Mouse (Mus musculus) liver, embryonic 14.5 days (tissue): ENCODE measurements around the gene Cntnap2.

Experiments
- CTCF ChIP-seq: IDR thresholded peaks from 2 replicates; pipeline ENCODE4 v1.5.1; 2016; ENCODE audit warnings: antibody characterized with exemption, low read depth, control low read depth
- EP300 ChIP-seq: IDR thresholded peaks from 2 replicates; pipeline ENCODE4 v1.6.1; 2016; ENCODE audit warnings: antibody characterized with exemption, low read depth

DNA sequence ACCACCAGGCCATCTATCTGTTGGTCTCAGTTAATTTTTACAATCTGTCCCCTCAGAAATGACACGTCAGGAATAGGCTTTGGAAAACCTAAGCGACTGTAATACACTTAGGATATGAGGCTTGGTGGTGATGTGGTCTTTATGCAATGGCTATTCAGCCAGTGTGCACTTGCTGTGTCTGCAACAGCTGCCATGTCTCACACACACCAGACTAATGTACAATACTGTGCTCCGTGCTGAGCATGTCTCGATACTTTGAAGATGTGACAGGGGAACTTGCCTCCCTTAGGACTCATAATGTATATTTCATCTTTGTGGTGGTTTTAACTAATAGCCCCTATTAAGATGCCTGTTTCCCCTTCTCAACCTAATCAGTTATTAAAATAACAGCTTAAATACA lies 1142.7 kb downstream of the Cntnap2 start:
- no peak for TF ChIP-seq CTCF
- no peak for TF ChIP-seq EP300
